In the genomic region with DNA sequence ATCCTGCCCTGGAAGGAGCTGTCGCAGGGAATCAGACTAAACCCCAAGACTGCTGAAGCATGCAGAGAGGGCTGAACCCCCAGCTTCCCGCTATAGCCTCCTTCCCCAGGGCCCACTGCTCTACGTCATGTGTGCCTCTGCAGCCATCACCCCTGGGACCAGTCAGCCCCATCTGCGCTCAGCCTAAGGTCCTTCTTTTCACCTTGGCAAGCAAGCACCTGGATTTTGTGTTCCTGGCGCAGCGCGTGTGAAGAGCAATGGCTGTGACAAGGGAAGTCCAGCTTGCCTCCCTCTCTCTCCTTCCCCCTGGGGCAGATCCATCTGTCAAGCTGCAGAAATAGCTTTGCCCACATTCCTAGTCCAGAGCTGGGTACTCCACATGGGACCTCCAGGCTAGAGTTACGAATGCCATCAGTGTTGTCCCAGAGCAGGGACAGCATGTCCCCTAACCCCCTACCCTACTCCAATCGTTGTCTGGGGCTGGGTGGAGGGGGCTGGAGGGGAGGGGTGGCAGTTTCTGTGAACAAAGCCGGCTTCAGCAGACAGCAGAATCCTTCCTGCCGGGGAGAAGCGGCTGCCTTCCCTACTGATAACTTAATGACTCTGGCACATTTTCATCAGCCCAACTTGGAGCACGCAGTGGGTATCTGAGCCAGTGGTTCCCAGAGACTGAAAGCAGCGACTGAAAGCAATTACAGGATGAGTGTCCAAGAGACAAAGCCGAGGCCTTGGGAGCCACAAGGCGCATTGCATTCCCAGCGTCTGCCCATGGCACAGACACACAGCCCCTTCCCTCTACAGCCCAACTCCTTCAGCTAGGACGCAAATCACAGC, we compare ENCODE assay signal across 9 mouse cellular contexts.
A peak's percentile ranks its signal among the peaks of the same experiment; 100 is the strongest.
DNase-seq lines count a peak whose midpoint lies in the region; ATAC-seq and TF ChIP-seq lines count a peak whose summit lies in the region.
"Had no signal": no experiment of that assay in that cellular context is flagged by ENCODE, and none has a peak within 500 bp of the region (broad histone marks: within the 10 kb centered on the region; RNA-seq: fewer than 3 reads in every experiment).

No protein-coding gene starts in this region.

- no peaks in the 10 kb centered on the region for H3K9me3 ChIP-seq in kidney, postnatal 0 days (replicated peaks; ENCODE audit: low read length)
- no peaks in the 10 kb centered on the region for H3K9me3 ChIP-seq in kidney, embryonic 14.5 days (ENCODE audit: control insufficient read depth, low read length)
- H3K9me3 ChIP-seq in embryonic facial prominence, embryonic 10.5 days = no peaks in the 10 kb centered on the region
- no peaks in the 10 kb centered on the region for H3K9me3 ChIP-seq in heart, embryonic 11.5 days (replicated peaks; ENCODE audit: control insufficient read depth, low read length)

- WGBS in kidney, postnatal 0 days = 40% methylated on average over 18 of the region's 18 CpGs
- 46% methylated on average over 18 of the region's 18 CpGs for WGBS in kidney, embryonic 14.5 days
- WGBS in embryonic facial prominence, embryonic 10.5 days = 21% methylated on average over 18 of the region's 18 CpGs
- WGBS in heart, embryonic 11.5 days (ENCODE audit: insufficient replicate concordance) = 32% methylated on average over 18 of the region's 18 CpGs
- 71% methylated on average over 18 of the region's 18 CpGs for WGBS in kidney, adult 2 months

- H3K9ac ChIP-seq in kidney, postnatal 0 days (ENCODE audit: low read depth, low read length) = no peak overlapping the region
- H3K9ac ChIP-seq in kidney, embryonic 14.5 days (ENCODE audit: low read depth, low read length) = no peak overlapping the region
- no peak overlapping the region for H3K9ac ChIP-seq in heart, embryonic 11.5 days (ENCODE audit: low read depth, low read length)
- H3K9ac ChIP-seq: liver, embryonic 14.5 days had no signal

- TF ChIP-seq POLR2A in kidney, adult 2 months (IDR thresholded peaks at IDR 0.05; ENCODE audit: low read depth, low read length) = no peak

- no peaks in the 10 kb centered on the region for H3K36me3 ChIP-seq in kidney, postnatal 0 days (ENCODE audit: insufficient read depth, low read length)
- H3K36me3 ChIP-seq in kidney, embryonic 14.5 days (ENCODE audit: control insufficient read depth, insufficient read depth, low read length) = no peaks in the 10 kb centered on the region
- H3K36me3 ChIP-seq in embryonic facial prominence, embryonic 10.5 days (replicated peaks) = no peaks in the 10 kb centered on the region
- no peaks in the 10 kb centered on the region; the same call in 1 of the 2 replicates for H3K36me3 ChIP-seq in heart, embryonic 11.5 days (ENCODE audit: control insufficient read depth, insufficient read depth, low read length)
- H3K36me3 ChIP-seq in kidney, adult 2 months (ENCODE audit: control insufficient read depth, insufficient read depth, low read length) = no peaks in the 10 kb centered on the region

- DNase-seq in kidney, postnatal 0 days (ENCODE audit: low spot score) = peak; percentile 19
- DNase-seq in embryonic facial prominence, embryonic 10.5 days (ENCODE audit: low spot score) = peak; percentile 37
- peak; percentile 21 to 34 for DNase-seq in left cerebral cortex, postnatal 25 days (ENCODE audit: low spot score in 2 of 2)
- DNase-seq in right cerebral cortex, adult 2 months (ENCODE audit: low spot score in 2 of 2) = peak; percentile 18 to 31
- DNase-seq in kidney, adult 2 months = no peak

- H3K27ac ChIP-seq in kidney, postnatal 0 days = no peak overlapping the region
- H3K27ac ChIP-seq in kidney, embryonic 14.5 days (ENCODE audit: low read depth, low read length) = no peak overlapping the region
- H3K27ac ChIP-seq in embryonic facial prominence, embryonic 10.5 days (replicated peaks) = peak overlapping the region; percentile 36; the same call in 1 of the 2 replicates
- H3K27ac ChIP-seq in heart, embryonic 11.5 days (ENCODE audit: low read depth, low read length) = peak overlapping the region; percentile 76
- no peak overlapping the region for H3K27ac ChIP-seq in kidney, adult 2 months (ENCODE audit: insufficient read depth, low read depth, low read length)
- H3K27ac ChIP-seq: liver, embryonic 14.5 days had no signal

- no peak for TF ChIP-seq CTCF in kidney, postnatal 0 days (IDR thresholded peaks at IDR 0.05; ENCODE audit: low read depth)
- no peak for TF ChIP-seq CTCF in kidney, adult 2 months (conservative IDR thresholded peaks at IDR 0.05; ENCODE audit: insufficient read depth, insufficient read length, low read depth, low read length)

- ATAC-seq in kidney, postnatal 0 days (replicated peaks; ENCODE audit: low FRiP score, low read depth) = no peak
- no peak for ATAC-seq in kidney, embryonic 14.5 days (ENCODE audit: low FRiP score, low TSS enrichment)
- ATAC-seq in heart, embryonic 11.5 days (replicated peaks; ENCODE audit: insufficient number of reproducible peaks, low FRiP score, low TSS enrichment) = no peak
- ATAC-seq in megakaryocyte progenitor cell, adult 5-6 weeks (replicated peaks; ENCODE audit: poor library complexity) = no peak

- no peaks in the 10 kb centered on the region for H3K4me1 ChIP-seq in kidney, postnatal 0 days (replicated peaks; ENCODE audit: insufficient read depth, low read length)
- peaks cover 16% of the 10 kb centered on the region for H3K4me1 ChIP-seq in kidney, embryonic 14.5 days (ENCODE audit: control insufficient read depth, insufficient read depth, low read length)
- peaks cover 32% of the 10 kb centered on the region for H3K4me1 ChIP-seq in embryonic facial prominence, embryonic 10.5 days
- peaks cover 27% of the 10 kb centered on the region for H3K4me1 ChIP-seq in heart, embryonic 11.5 days (ENCODE audit: control insufficient read depth, insufficient read depth, low read length)
- H3K4me1 ChIP-seq in kidney, adult 2 months (ENCODE audit: control insufficient read depth, insufficient read depth, low read length) = peaks cover 3% of the 10 kb centered on the region; the same call in 1 of the 2 replicates

- H3K4me2 ChIP-seq in kidney, postnatal 0 days (ENCODE audit: low read length) = no peak overlapping the region
- no peak overlapping the region for H3K4me2 ChIP-seq in kidney, embryonic 14.5 days (replicated peaks; ENCODE audit: low read depth, low read length)
- peak overlapping the region; percentile 17; the same call in 1 of the 2 replicates for H3K4me2 ChIP-seq in heart, embryonic 11.5 days

- H3K4me3 ChIP-seq in kidney, postnatal 0 days (replicated peaks; ENCODE audit: low read depth, low read length) = no peak overlapping the region
- H3K4me3 ChIP-seq in kidney, embryonic 14.5 days (ENCODE audit: low read length) = no peak overlapping the region
- peak overlapping the region; percentile 30; the same call in 1 of the 2 replicates for H3K4me3 ChIP-seq in embryonic facial prominence, embryonic 10.5 days
- no peak overlapping the region for H3K4me3 ChIP-seq in heart, embryonic 11.5 days (ENCODE audit: low read depth, low read length)
- no peak overlapping the region for H3K4me3 ChIP-seq in kidney, adult 2 months (ENCODE audit: insufficient read depth, low read depth, low read length)

- H3K27me3 ChIP-seq in kidney, postnatal 0 days (ENCODE audit: insufficient read depth, low read length) = no peaks in the 10 kb centered on the region
- no peaks in the 10 kb centered on the region for H3K27me3 ChIP-seq in kidney, embryonic 14.5 days (ENCODE audit: control insufficient read depth, insufficient read depth, low read length)
- peaks cover 13% of the 10 kb centered on the region for H3K27me3 ChIP-seq in embryonic facial prominence, embryonic 10.5 days (replicated peaks; ENCODE audit: low read depth, poor library complexity, severe bottlenecking)
- no peaks in the 10 kb centered on the region for H3K27me3 ChIP-seq in heart, embryonic 11.5 days (ENCODE audit: control insufficient read depth, insufficient read depth, low read length)
- no peaks in the 10 kb centered on the region for H3K27me3 ChIP-seq in kidney, adult 2 months (replicated peaks; ENCODE audit: control insufficient read depth, insufficient read depth, low read length)

- intact Hi-C loops in left cerebral cortex, postnatal 25 days (cut with DNase I) = no loop called here

Comparison
In these comparisons a context has a peak if more than half of its experiments do, and no peak if none do; other contexts are left out.
1. H3K27ac ChIP-seq: peak in embryonic facial prominence, embryonic 10.5 days (single experiment) and heart, embryonic 11.5 days (single experiment); none in kidney, postnatal 0 days (single experiment), kidney, embryonic 14.5 days (single experiment) and kidney, adult 2 months (single experiment).